19 mouse cellular contexts compared by ENCODE assay signal in genomic region chr4:11129956-11130355, GRCm38 (mm10).
"Had no signal": no experiment of that assay in that cellular context is flagged by ENCODE, and none has a peak within 500 bp of the region (broad histone marks: within the 10 kb centered on the region; RNA-seq: fewer than 3 reads in every experiment).

No protein-coding gene starts in this region.

- H3K4me3 ChIP-seq: heart, embryonic 10.5 days; heart, embryonic 12.5 days; hindbrain, embryonic 10.5 days; hindbrain, embryonic 12.5 days; intestine, embryonic 15.5 days; layer of hippocampus, adult 2 months; left cerebral cortex, adult 2 months; limb, embryonic 10.5 days; limb, embryonic 12.5 days; liver, embryonic 13.5 days; liver, embryonic 15.5 days had no signal

- DNase-seq: gastrocnemius, postnatal 14 days; heart, adult 18-20 months; heart, postnatal 10 days; heart, postnatal 4 days; kidney, adult 18-20 months; kidney, postnatal 10 days; liver; liver, embryonic 13.5 days had no signal

- H3K27ac ChIP-seq: heart, embryonic 10.5 days; hindbrain, embryonic 10.5 days; hindbrain, embryonic 12.5 days; hindbrain, embryonic 14.5 days; layer of hippocampus, adult 2 months; left cerebral cortex, adult 2 months; limb, embryonic 10.5 days; limb, embryonic 12.5 days had no signal
